Mouse (Mus musculus) hindbrain, embryonic 12.5 days (tissue): ENCODE results near the gene Ywhag. TPM values are rescaled to one million over a fixed set of nuclear protein-coding genes. Genes with fewer than 3 reads are reported as not detected.

Source experiments
- ATAC-seq: fragments of 200-750 bp; cut with Nextera tagmentation; 2 replicates; pipeline ENCODE4 v1.8.0; 2017; ENCODE audit warnings: moderate TSS enrichment; ENCODE audit not compliant: low FRiP score
- H3K27ac ChIP-seq: fragments of 300-500 bp; sonication (generic); 2 replicates; pipeline ENCODE4 v1.5.1; 2016; ENCODE audit warnings: mild to moderate bottlenecking
- H3K27me3 ChIP-seq: fragments of 300-500 bp; sonication (generic); 2 replicates; pipeline ENCODE4 v1.6.1; 2016; ENCODE audit warnings: mild to moderate bottlenecking
- H3K36me3 ChIP-seq: fragments of 300-500 bp; sonication (generic); 2 replicates; pipeline ENCODE4 v1.6.1; 2016; ENCODE audit warnings: mild to moderate bottlenecking
- H3K4me1 ChIP-seq: fragments of 300-500 bp; sonication (generic); 2 replicates; pipeline ENCODE4 v1.6.1; 2016
- H3K4me2 ChIP-seq: fragments of 300-500 bp; sonication (generic); replicated peaks from 2 replicates; pipeline ENCODE4 v1.6.1; 2016; ENCODE audit warnings: mild to moderate bottlenecking
- H3K4me3 ChIP-seq: fragments of 300-500 bp; sonication (generic); 2 replicates; pipeline ENCODE4 v1.5.1; 2016; ENCODE audit warnings: mild to moderate bottlenecking
- H3K9ac ChIP-seq: fragments of 300-500 bp; sonication (generic); 2 replicates; pipeline ENCODE4 v1.6.1; 2016; ENCODE audit warnings: mild to moderate bottlenecking, moderate library complexity
- H3K9me3 ChIP-seq: fragments of 300-500 bp; sonication (generic); replicated peaks from 2 replicates; pipeline ENCODE4 v1.6.1; 2016; ENCODE audit warnings: mild to moderate bottlenecking
- WGBS: fragments of 180-500 bp; shearing (Covaris S2); methylation state at CpG from one replicate; pipeline ENCODE4 v1.1.7; 2016; 5-methylcytosine and 5-hydroxymethylcytosine counted together
- polyA plus RNA-seq: library from polyadenylated mRNA; unstranded; fragments of >200 nt; fragmentation: Nextera tagmentation; extraction: Ambion mirVana; gene quantifications from 2 replicates; pipeline ENCODE4 v1.2.1, GENCODE M21; 2016

Ywhag gene
- polyA plus RNA-seq = 469 and 505 TPM in 2 replicates

GRCm38 (mm10) chr5:135934481-135935175, at the start of gene Ywhag:
Gene Ywhag, minus strand, starts transcription at chr5:135934616.
- Histone ChIP-seq H3K27ac (peak within 1 kb of the TSS; percentile 96), H3K36me3 (peaks cover 25% of the 10 kb centered on the region), H3K9me3 (no peaks in the 10 kb centered on the region), H3K4me3 (peak within 1 kb of the TSS; percentile 88), H3K9ac (peak within 1 kb of the TSS; percentile 95), H3K27me3 (no peaks in the 10 kb centered on the region), H3K4me2 (peak within 1 kb of the TSS; percentile 63), H3K4me1 (peaks cover 37% of the 10 kb centered on the region)
- WGBS = under 1% methylated on average over 45 of the region's 48 CpGs
- peak; percentile 96 for ATAC-seq

GRCm38 (mm10) chr5:135982398-135982797, 48.0 kb upstream of the Ywhag start:
- Histone ChIP-seq H3K36me3 (no peaks in the 10 kb centered on the region), H3K9ac (no peak overlapping the region), H3K4me3 (no peak overlapping the region), H3K9me3 (no peaks in the 10 kb centered on the region), H3K4me2 (no peak overlapping the region), H3K27ac (no peak overlapping the region), H3K27me3 (no peaks in the 10 kb centered on the region), H3K4me1 (no peaks in the 10 kb centered on the region)
- no peak for ATAC-seq
- WGBS = 39% methylated on average over 6 of the region's 6 CpGs

GRCm38 (mm10) chr5:135979904-135980303, 45.5 kb upstream of the Ywhag start, which contains the start of gene Zp3:
Gene Zp3, plus strand, starts transcription at chr5:135980099.
- Histone ChIP-seq H3K9ac (no peak within 1 kb of the TSS), H3K27me3 (no peaks in the 10 kb centered on the region), H3K9me3 (no peaks in the 10 kb centered on the region), H3K27ac (no peak within 1 kb of the TSS), H3K4me3 (no peak within 1 kb of the TSS), H3K4me1 (no peaks in the 10 kb centered on the region), H3K36me3 (no peaks in the 10 kb centered on the region), H3K4me2 (no peak within 1 kb of the TSS)
- WGBS = 65% methylated on average over 8 of the region's 8 CpGs
- ATAC-seq = no peak

GRCm38 (mm10) chr5:135979381-135979780, 45.0 kb upstream of the Ywhag start:
- WGBS = 83% methylated on average over 5 of the region's 5 CpGs
- Histone ChIP-seq H3K4me2 (no peak overlapping the region), H3K9me3 (no peaks in the 10 kb centered on the region), H3K4me1 (no peaks in the 10 kb centered on the region; the same call in 1 of the 2 replicates), H3K27me3 (no peaks in the 10 kb centered on the region), H3K36me3 (no peaks in the 10 kb centered on the region), H3K9ac (no peak overlapping the region), H3K4me3 (no peak overlapping the region), H3K27ac (no peak overlapping the region)
- ATAC-seq = no peak

- no peaks in the 10 kb centered on the region; the same call in 1 of the 2 replicates for H3K4me1 ChIP-seq
- no peak for ATAC-seq
- no peaks in the 10 kb centered on the region for H3K27me3 ChIP-seq
- no peak overlapping the region for H3K4me2 ChIP-seq
- no peak overlapping the region for H3K4me3 ChIP-seq
- no peaks in the 10 kb centered on the region for H3K36me3 ChIP-seq
- H3K9me3 ChIP-seq = no peaks in the 10 kb centered on the region
- WGBS = 90% methylated on average over 8 of the region's 8 CpGs
- no peak overlapping the region for H3K9ac ChIP-seq
- H3K27ac ChIP-seq = no peak overlapping the region
Measured at GRCm38 (mm10) chr5:135975893-135976668, 41.7 kb upstream of the Ywhag start.

DNA sequence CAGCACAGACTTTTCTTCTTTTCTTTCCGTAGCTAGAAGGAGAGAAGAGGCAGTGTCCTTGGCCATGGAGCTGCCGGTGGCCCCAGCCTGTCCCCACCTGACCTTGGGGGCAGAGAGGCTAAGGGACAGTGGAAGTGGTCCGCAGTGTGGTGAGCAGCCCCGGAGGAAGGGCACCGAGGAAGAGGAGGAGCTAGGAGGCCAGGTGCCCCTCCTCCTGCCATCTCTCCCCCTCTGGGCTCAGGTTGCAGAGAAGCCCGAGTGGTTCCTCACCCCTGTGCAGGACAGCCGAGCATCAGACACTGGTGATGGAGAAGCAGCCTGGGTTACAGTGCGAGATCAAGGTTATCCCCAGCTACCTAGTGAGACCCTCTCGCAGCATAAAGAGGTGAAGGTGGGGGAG, 39.9 kb upstream of the Ywhag start, which contains the start of gene Ssc4d:
Ssc4d (minus strand) TSS at position 167 of the 400 bp plus-strand sequence.
- H3K27ac ChIP-seq = no peak within 1 kb of the TSS
- H3K4me1 ChIP-seq = no peaks in the 10 kb centered on the region; the same call in 1 of the 2 replicates
- no peaks in the 10 kb centered on the region for H3K27me3 ChIP-seq
- no peak for ATAC-seq
- peak within 1 kb of the TSS; percentile 27; the same call in 1 of the 2 replicates for H3K9ac ChIP-seq
- WGBS = 25% methylated on average over 9 of the region's 9 CpGs
- no peaks in the 10 kb centered on the region for H3K36me3 ChIP-seq
- H3K4me3 ChIP-seq = no peak within 1 kb of the TSS; the same call in 1 of the 2 replicates
- no peaks in the 10 kb centered on the region for H3K9me3 ChIP-seq
- no peak within 1 kb of the TSS; the same call in 1 of the 2 replicates for H3K4me2 ChIP-seq

DNA sequence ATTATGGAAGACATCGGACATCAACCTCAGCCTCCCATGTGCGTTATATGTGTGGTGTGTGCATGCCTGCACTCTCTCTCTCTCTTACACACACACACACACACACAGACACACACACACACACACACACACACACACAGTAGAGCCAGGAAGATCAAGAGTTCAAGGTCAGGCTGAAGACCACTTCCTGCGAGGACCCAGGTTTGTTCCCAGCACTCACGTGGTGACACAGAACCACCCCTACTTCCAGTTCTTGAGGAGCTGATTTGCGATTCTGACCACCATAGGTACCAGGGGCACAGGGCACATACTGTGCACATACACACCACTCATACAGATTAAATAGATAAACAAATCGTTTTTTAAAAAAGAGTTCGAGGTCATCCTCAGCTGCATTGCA, 37.5 kb upstream of the Ywhag start:
- H3K4me2 ChIP-seq = no peak overlapping the region
- WGBS = 88% methylated on average over 7 of the region's 7 CpGs
- H3K36me3 ChIP-seq = no peaks in the 10 kb centered on the region
- H3K9ac ChIP-seq = no peak overlapping the region
- no peaks in the 10 kb centered on the region for H3K9me3 ChIP-seq
- no peak overlapping the region for H3K4me3 ChIP-seq
- no peaks in the 10 kb centered on the region; the same call in 1 of the 2 replicates for H3K4me1 ChIP-seq
- no peak for ATAC-seq
- H3K27ac ChIP-seq = no peak overlapping the region
- H3K27me3 ChIP-seq = no peaks in the 10 kb centered on the region

DNA sequence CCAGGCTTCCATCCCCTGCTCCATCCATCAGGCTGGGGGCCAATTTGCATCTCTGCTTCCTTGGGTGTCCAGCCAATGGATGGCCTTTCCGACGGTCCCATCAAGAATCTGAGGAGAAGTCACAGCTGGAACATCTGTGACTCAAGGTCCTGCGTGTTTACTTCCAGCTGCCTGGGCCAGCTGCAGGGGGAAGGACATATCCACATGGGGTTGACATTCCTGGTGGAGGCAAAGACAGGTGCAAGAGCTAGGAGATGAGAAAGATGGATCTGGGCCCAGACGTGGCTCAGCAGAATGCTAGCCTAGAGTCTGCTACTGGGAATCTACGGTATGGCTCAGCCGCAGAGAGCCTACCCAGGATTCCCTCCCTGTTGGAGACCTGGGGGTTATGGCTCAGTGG, 35.8 kb upstream of the Ywhag start:
- Histone ChIP-seq H3K9me3 (no peaks in the 10 kb centered on the region), H3K9ac (no peak overlapping the region), H3K27ac (no peak overlapping the region), H3K4me3 (no peak overlapping the region), H3K4me2 (no peak overlapping the region), H3K4me1 (peaks cover 4% of the 10 kb centered on the region), H3K27me3 (peaks cover 7% of the 10 kb centered on the region), H3K36me3 (no peaks in the 10 kb centered on the region)
- 81% methylated on average over 6 of the region's 6 CpGs for WGBS
- ATAC-seq = no peak

DNA sequence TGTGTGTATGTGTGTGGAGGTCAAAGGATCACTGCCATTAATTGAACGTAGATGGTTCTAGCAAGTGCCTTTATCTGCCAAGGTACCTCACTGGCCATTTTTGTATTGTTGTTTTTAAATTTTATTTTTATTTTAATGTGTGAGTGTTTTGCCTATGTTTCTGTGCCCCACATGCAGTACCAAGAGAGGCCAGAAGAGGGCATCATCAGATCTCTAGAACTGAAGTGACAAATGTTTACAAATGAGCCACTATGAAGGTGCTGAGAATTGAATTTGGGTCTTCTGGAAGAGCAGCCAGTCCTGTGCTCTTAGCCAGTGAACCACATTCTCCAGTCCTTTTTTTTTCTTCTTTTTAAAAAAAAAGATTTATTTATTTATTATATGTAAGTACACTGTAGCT, 34.4 kb upstream of the Ywhag start:
- Histone ChIP-seq H3K27ac (no peak overlapping the region), H3K9me3 (no peaks in the 10 kb centered on the region), H3K4me1 (peaks cover 4% of the 10 kb centered on the region), H3K4me3 (no peak overlapping the region), H3K27me3 (peaks cover 7% of the 10 kb centered on the region), H3K4me2 (no peak overlapping the region), H3K36me3 (no peaks in the 10 kb centered on the region), H3K9ac (no peak overlapping the region)
- 71% methylated on average over 1 of the region's 1 CpGs for WGBS
- no peak for ATAC-seq

- Histone ChIP-seq H3K36me3 (no peaks in the 10 kb centered on the region), H3K27ac (no peak overlapping the region), H3K9ac (no peak overlapping the region), H3K9me3 (no peaks in the 10 kb centered on the region), H3K27me3 (peaks cover 7% of the 10 kb centered on the region), H3K4me3 (no peak overlapping the region), H3K4me1 (peaks cover 10% of the 10 kb centered on the region), H3K4me2 (no peak overlapping the region)
- WGBS = 58% methylated on average over 9 of the region's 9 CpGs
- no peak for ATAC-seq
Measured at GRCm38 (mm10) chr5:135966866-135967265, 32.5 kb upstream of the Ywhag start.

GRCm38 (mm10) chr5:135965501-135965930, 31.1 kb upstream of the Ywhag start:
- Histone ChIP-seq H3K27me3 (peaks cover 7% of the 10 kb centered on the region), H3K4me2 (peak overlapping the region; percentile 36), H3K27ac (no peak overlapping the region), H3K4me3 (peak overlapping the region; percentile 6; the same call in 1 of the 2 replicates), H3K36me3 (no peaks in the 10 kb centered on the region), H3K4me1 (peaks cover 14% of the 10 kb centered on the region), H3K9me3 (no peaks in the 10 kb centered on the region), H3K9ac (peak overlapping the region; percentile 35; the same call in 1 of the 2 replicates)
- no peak for ATAC-seq
- WGBS = 11% methylated on average over 24 of the region's 24 CpGs

- H3K9ac ChIP-seq = peak overlapping the region; percentile 85
- H3K4me2 ChIP-seq = peak overlapping the region; percentile 89
- H3K27me3 ChIP-seq = peaks cover 7% of the 10 kb centered on the region
- H3K36me3 ChIP-seq = no peaks in the 10 kb centered on the region
- ATAC-seq = no peak
- H3K9me3 ChIP-seq = no peaks in the 10 kb centered on the region
- H3K27ac ChIP-seq = peak overlapping the region; percentile 96
- peaks cover 14% of the 10 kb centered on the region for H3K4me1 ChIP-seq
- peak overlapping the region; percentile 52 for H3K4me3 ChIP-seq
- WGBS = 6% methylated on average over 6 of the region's 6 CpGs
Measured at GRCm38 (mm10) chr5:135963280-135963627, 28.8 kb upstream of the Ywhag start.
